ENCODE assay signal across 9 mouse cellular contexts in genomic region chr7:126881040-126881439, GRCm38 (mm10). TPM values are rescaled to one million over a fixed set of nuclear protein-coding genes. Genes with fewer than 3 reads are reported as not detected.
A peak's percentile ranks its signal among the peaks of the same experiment; 100 is the strongest.
DNase-seq lines count a peak whose midpoint lies in the region; ATAC-seq and TF ChIP-seq lines count a peak whose summit lies in the region.
"Had no signal": no experiment of that assay in that cellular context is flagged by ENCODE, and none has a peak within 500 bp of the region (broad histone marks: within the 10 kb centered on the region; RNA-seq: fewer than 3 reads in every experiment).

No protein-coding gene starts in this region.

- no peaks in the 10 kb centered on the region for H3K9me3 ChIP-seq in hindbrain, embryonic 10.5 days
- H3K9me3 ChIP-seq in limb, embryonic 14.5 days (ENCODE audit: control insufficient read depth, low read length), result no peaks in the 10 kb centered on the region
- no peaks in the 10 kb centered on the region for H3K9me3 ChIP-seq in midbrain, postnatal 0 days (ENCODE audit: low read length)

- 88% methylated on average over 6 of the region's 6 CpGs for WGBS in hindbrain, embryonic 10.5 days
- 75% methylated on average over 6 of the region's 6 CpGs for WGBS in limb, embryonic 14.5 days
- WGBS in midbrain, postnatal 0 days, result 84% methylated on average over 6 of the region's 6 CpGs

- H3K9ac ChIP-seq in limb, embryonic 14.5 days (ENCODE audit: low read depth, low read length, severe bottlenecking), result 0 out of 2 replicates have a peak overlapping the region, but pooled peaks have one; percentile 56
- peak overlapping the region; percentile 55; the same call in 1 of the 2 replicates for H3K9ac ChIP-seq in midbrain, postnatal 0 days (replicated peaks; ENCODE audit: low read length, poor library complexity, severe bottlenecking)

- peak overlapping the region; percentile 98; the same call in 1 of the 2 replicates for H3K4me2 ChIP-seq in limb, embryonic 14.5 days (replicated peaks; ENCODE audit: low read depth, low read length, severe bottlenecking)
- H3K4me2 ChIP-seq in midbrain, postnatal 0 days (ENCODE audit: low read depth, low read length, poor library complexity, severe bottlenecking), result peak overlapping the region; percentile 99; the same call in 1 of the 2 replicates

- H3K4me1 ChIP-seq in hindbrain, embryonic 10.5 days (replicated peaks), result peaks cover 44% of the 10 kb centered on the region
- H3K4me1 ChIP-seq in limb, embryonic 14.5 days (ENCODE audit: control insufficient read depth, insufficient read depth, low read length), result peaks cover 24% of the 10 kb centered on the region
- H3K4me1 ChIP-seq in midbrain, postnatal 0 days (ENCODE audit: insufficient read depth, low read length), result peaks cover 9% of the 10 kb centered on the region

- DNase-seq in adrenal gland, adult (ENCODE audit: inconsistent age in 2 of 2, low spot score in 1 of 2), result peak; percentile 44 to 72
- DNase-seq in adrenal gland, postnatal 25 days, result no peak
- DNase-seq in hindbrain, embryonic 10.5 days (ENCODE audit: low spot score), result no peak
- no peak for DNase-seq in limb, embryonic 14.5 days (ENCODE audit: low spot score)
- DNase-seq in midbrain, postnatal 0 days (ENCODE audit: low spot score), result no peak
- DNase-seq in layer of hippocampus, postnatal 36 days, result no peak
- DNase-seq in urinary bladder, postnatal 4 days (ENCODE audit: low spot score in 2 of 2), result no peak

- H3K27ac ChIP-seq in hindbrain, embryonic 10.5 days, result no peak overlapping the region
- H3K27ac ChIP-seq in limb, embryonic 14.5 days (replicated peaks; ENCODE audit: low read depth, low read length), result 0 out of 2 replicates have a peak overlapping the region, but pooled peaks have one; percentile 26
- H3K27ac ChIP-seq in midbrain, postnatal 0 days (ENCODE audit: low read depth, low read length), result no peak overlapping the region
- H3K27ac ChIP-seq: macrophage had no signal

- no peak for TF ChIP-seq POLR2A in limb, embryonic 14.5 days (IDR thresholded peaks at IDR 0.05; ENCODE audit: borderline replicate concordance, extremely low read depth, insufficient read depth, insufficient read length)

- peak overlapping the region; percentile 79 for H3K4me3 ChIP-seq in hindbrain, embryonic 10.5 days
- no peak overlapping the region for H3K4me3 ChIP-seq in limb, embryonic 14.5 days (replicated peaks; ENCODE audit: low read length)
- H3K4me3 ChIP-seq in midbrain, postnatal 0 days (ENCODE audit: low read depth, low read length), result no peak overlapping the region

- H3K27me3 ChIP-seq in hindbrain, embryonic 10.5 days (ENCODE audit: insufficient read depth, poor library complexity, severe bottlenecking), result no peaks in the 10 kb centered on the region
- H3K27me3 ChIP-seq in limb, embryonic 14.5 days (ENCODE audit: control insufficient read depth, insufficient read depth, low read length), result no peaks in the 10 kb centered on the region
- H3K27me3 ChIP-seq in midbrain, postnatal 0 days (ENCODE audit: insufficient read depth, low read length), result no peaks in the 10 kb centered on the region

- TF ChIP-seq CTCF in midbrain, postnatal 0 days (IDR thresholded peaks at IDR 0.05), result no peak

- peaks cover 62% of the 10 kb centered on the region for H3K36me3 ChIP-seq in hindbrain, embryonic 10.5 days
- H3K36me3 ChIP-seq in limb, embryonic 14.5 days (ENCODE audit: control insufficient read depth, insufficient read depth, low read length), result peaks cover 46% of the 10 kb centered on the region
- peaks cover 35% of the 10 kb centered on the region for H3K36me3 ChIP-seq in midbrain, postnatal 0 days (ENCODE audit: insufficient read depth, low read length)

- ATAC-seq in limb, embryonic 14.5 days (ENCODE audit: low FRiP score, low read depth), result no peak
- ATAC-seq in midbrain, postnatal 0 days (ENCODE audit: low FRiP score), result no peak
- ATAC-seq in activated CD4-positive, CD25-positive, alpha-beta regulatory T cell, adult 4 months, result no peak

RNA-seq across cellular contexts. Expression of gene Taok2, which starts 3.5 kb away (rescaled TPM):
- total RNA-seq in adrenal gland, postnatal 25 days (2021), result 82.8 and 89.5 TPM in 2 replicates
- 56.2 and 56.4 TPM in 2 replicates for polyA plus RNA-seq in hindbrain, embryonic 10.5 days (2016; fragmentation: Nextera tagmentation; extraction: Ambion mirVana)
- 106 and 121 TPM in 2 replicates for polyA plus RNA-seq in limb, embryonic 14.5 days (2012; rRNA removed)
- 28.5 and 37.1 TPM in 2 replicates for polyA plus RNA-seq in limb, embryonic 14.5 days (2014; fragmentation: Nextera tagmentation; extraction: Ambion mirVana)
- 143 and 160 TPM in 2 replicates for total RNA-seq in midbrain, postnatal 0 days (2014; rRNA removed)
- 45.3 and 47.3 TPM in 2 replicates for polyA plus RNA-seq in midbrain, postnatal 0 days (2015; fragmentation: Nextera tagmentation; extraction: Ambion mirVana)
- total RNA-seq in layer of hippocampus, postnatal 36 days (2021), result 100 to 1,000 TPM; 151 to 165 TPM
- polyA plus RNA-seq in activated CD4-positive, CD25-positive, alpha-beta regulatory T cell, adult 4 months (2017; shearing (Covaris generic)), result 10 to 100 TPM; 16.8 to 19.5 TPM

RNA-seq across cellular contexts. Expression of gene Ino80e, which starts 18.9 kb away (rescaled TPM):
- 44.4 and 50.5 TPM in 2 replicates for total RNA-seq in adrenal gland, postnatal 25 days (2021)
- 102 and 105 TPM in 2 replicates for polyA plus RNA-seq in hindbrain, embryonic 10.5 days (2016; fragmentation: Nextera tagmentation; extraction: Ambion mirVana)
- polyA plus RNA-seq in limb, embryonic 14.5 days (2012; rRNA removed), result 84.3 and 89.8 TPM in 2 replicates
- 86.7 TPM in 2 replicates for polyA plus RNA-seq in limb, embryonic 14.5 days (2014; fragmentation: Nextera tagmentation; extraction: Ambion mirVana)
- 55.0 and 60.3 TPM in 2 replicates for total RNA-seq in midbrain, postnatal 0 days (2014; rRNA removed)
- polyA plus RNA-seq in midbrain, postnatal 0 days (2015; fragmentation: Nextera tagmentation; extraction: Ambion mirVana), result 87.8 and 93.5 TPM in 2 replicates
- total RNA-seq in layer of hippocampus, postnatal 36 days (2021), result 10 to 100 TPM; 53.5 to 56.0 TPM
- polyA plus RNA-seq in activated CD4-positive, CD25-positive, alpha-beta regulatory T cell, adult 4 months (2017; shearing (Covaris generic)), result 10 to 100 TPM; 54.8 to 82.2 TPM

RNA-seq across cellular contexts. Expression of gene Hirip3, which starts 19.3 kb away (rescaled TPM):
- total RNA-seq in adrenal gland, postnatal 25 days (2021), result 23.2 and 39.1 TPM in 2 replicates
- polyA plus RNA-seq in hindbrain, embryonic 10.5 days (2016; fragmentation: Nextera tagmentation; extraction: Ambion mirVana), result 38.7 and 48.1 TPM in 2 replicates
- 55.1 and 120 TPM in 2 replicates for polyA plus RNA-seq in limb, embryonic 14.5 days (2012; rRNA removed)
- polyA plus RNA-seq in limb, embryonic 14.5 days (2014; fragmentation: Nextera tagmentation; extraction: Ambion mirVana), result 15.2 and 16.1 TPM in 2 replicates
- 6.6 and 10.0 TPM in 2 replicates for total RNA-seq in midbrain, postnatal 0 days (2014; rRNA removed)
- 12.2 and 16.3 TPM in 2 replicates for polyA plus RNA-seq in midbrain, postnatal 0 days (2015; fragmentation: Nextera tagmentation; extraction: Ambion mirVana)
- total RNA-seq in layer of hippocampus, postnatal 36 days (2021), result 10 to 100 TPM; 29.5 to 32.0 TPM
- polyA plus RNA-seq in activated CD4-positive, CD25-positive, alpha-beta regulatory T cell, adult 4 months (2017; shearing (Covaris generic)), result 10 to 100 TPM; 10.5 to 18.4 TPM

RNA-seq across cellular contexts. Expression of gene Doc2a, which starts 33.8 kb away (rescaled TPM):
- total RNA-seq in adrenal gland, postnatal 25 days (2021), result 0.52 and 1.9 TPM in 2 replicates
- polyA plus RNA-seq in hindbrain, embryonic 10.5 days (2016; fragmentation: Nextera tagmentation; extraction: Ambion mirVana), result 4.9 and 5.5 TPM in 2 replicates
- polyA plus RNA-seq in limb, embryonic 14.5 days (2012; rRNA removed), result 1.3 and 2.8 TPM in 2 replicates
- 0.76 and 0.92 TPM in 2 replicates for polyA plus RNA-seq in limb, embryonic 14.5 days (2014; fragmentation: Nextera tagmentation; extraction: Ambion mirVana)
- total RNA-seq in midbrain, postnatal 0 days (2014; rRNA removed), result 53.8 and 64.1 TPM in 2 replicates
- 36.3 and 41.2 TPM in 2 replicates for polyA plus RNA-seq in midbrain, postnatal 0 days (2015; fragmentation: Nextera tagmentation; extraction: Ambion mirVana)
- 10 to 100 TPM; 16.1 to 17.7 TPM for total RNA-seq in layer of hippocampus, postnatal 36 days (2021)
- polyA plus RNA-seq in activated CD4-positive, CD25-positive, alpha-beta regulatory T cell, adult 4 months (2017; shearing (Covaris generic)), result not detected

RNA-seq across cellular contexts. Expression of gene Tmem219, which starts 41.7 kb away (rescaled TPM):
- 21.7 and 34.5 TPM in 2 replicates for total RNA-seq in adrenal gland, postnatal 25 days (2021)
- 31.6 and 37.9 TPM in 2 replicates for polyA plus RNA-seq in hindbrain, embryonic 10.5 days (2016; fragmentation: Nextera tagmentation; extraction: Ambion mirVana)
- 33.2 and 41.6 TPM in 2 replicates for polyA plus RNA-seq in limb, embryonic 14.5 days (2012; rRNA removed)
- polyA plus RNA-seq in limb, embryonic 14.5 days (2014; fragmentation: Nextera tagmentation; extraction: Ambion mirVana), result 31.0 and 33.8 TPM in 2 replicates
- 22.8 and 24.7 TPM in 2 replicates for total RNA-seq in midbrain, postnatal 0 days (2014; rRNA removed)
- 36.4 and 38.2 TPM in 2 replicates for polyA plus RNA-seq in midbrain, postnatal 0 days (2015; fragmentation: Nextera tagmentation; extraction: Ambion mirVana)
- 10 to 100 TPM; 23.2 to 23.8 TPM for total RNA-seq in layer of hippocampus, postnatal 36 days (2021)
- 10 to 100 TPM; 43.7 to 56.1 TPM for polyA plus RNA-seq in activated CD4-positive, CD25-positive, alpha-beta regulatory T cell, adult 4 months (2017; shearing (Covaris generic))

Comparison
In these comparisons a context has a peak if more than half of its experiments do, and no peak if none do; other contexts are left out.
1. DNase-seq: peak in adrenal gland, adult (2 of 2); none in adrenal gland, postnatal 25 days (single experiment), hindbrain, embryonic 10.5 days (single experiment), limb, embryonic 14.5 days (single experiment), midbrain, postnatal 0 days (single experiment), layer of hippocampus, postnatal 36 days (0 of 2) and urinary bladder, postnatal 4 days (0 of 2).